Mouse (Mus musculus): ENCODE measurements around the gene Atxn7l3.

The Atxn7l3 gene

DNA sequence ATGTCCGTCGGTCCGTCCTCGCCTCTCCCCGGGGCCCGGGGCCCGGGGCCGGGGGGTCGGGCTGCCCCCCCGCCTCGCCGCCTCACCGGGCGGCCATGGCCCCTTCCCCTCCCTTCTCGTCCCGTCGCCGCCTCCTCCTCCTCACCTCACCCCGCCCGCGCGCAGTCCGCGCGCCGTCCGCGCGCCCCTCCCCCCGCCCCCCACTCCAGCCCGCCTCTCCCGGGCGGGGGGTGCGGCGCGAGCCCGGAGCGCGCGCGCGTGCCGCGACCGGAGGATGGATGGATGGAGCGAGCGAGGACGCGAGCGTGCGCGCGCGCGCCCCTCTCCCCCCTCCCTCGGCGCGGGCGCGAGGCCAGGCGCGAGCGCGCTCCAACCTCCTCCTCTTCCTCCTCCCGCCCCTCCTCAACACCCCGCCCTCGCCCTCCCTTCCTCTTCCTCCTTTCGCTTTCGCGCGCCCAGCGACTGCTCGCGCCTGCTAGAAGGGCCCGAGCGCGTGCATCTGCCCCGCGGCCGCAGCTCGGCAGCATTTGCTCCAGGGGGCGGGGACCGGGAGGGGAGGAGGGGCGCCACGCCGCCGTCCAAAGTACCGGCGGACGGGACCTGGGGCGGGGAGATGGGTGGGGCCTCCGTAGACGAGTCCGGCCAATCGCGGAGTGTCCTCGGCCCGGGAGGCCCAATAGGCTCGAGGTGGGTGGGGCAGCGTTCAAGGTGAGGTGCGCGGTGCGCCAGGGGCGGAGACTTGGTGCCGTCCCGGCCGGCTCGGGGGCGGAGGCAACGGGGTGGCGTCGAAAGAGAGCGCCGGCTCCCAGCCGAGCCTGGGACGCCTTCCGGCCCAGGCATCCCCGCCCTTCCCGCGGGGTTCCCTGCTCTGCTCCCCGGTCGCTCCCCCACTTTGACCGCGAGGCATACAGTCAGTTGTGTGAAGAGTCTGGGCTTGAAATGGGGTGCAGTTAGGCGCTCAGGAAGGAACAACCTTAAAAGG is at the start of gene Atxn7l3:
Gene Atxn7l3, minus strand, starts transcription at position 141 of the 982 bp plus-strand sequence.
- DNase-seq (ENCODE audit: low read depth, low spot score) = peak; percentile 99

DNA sequence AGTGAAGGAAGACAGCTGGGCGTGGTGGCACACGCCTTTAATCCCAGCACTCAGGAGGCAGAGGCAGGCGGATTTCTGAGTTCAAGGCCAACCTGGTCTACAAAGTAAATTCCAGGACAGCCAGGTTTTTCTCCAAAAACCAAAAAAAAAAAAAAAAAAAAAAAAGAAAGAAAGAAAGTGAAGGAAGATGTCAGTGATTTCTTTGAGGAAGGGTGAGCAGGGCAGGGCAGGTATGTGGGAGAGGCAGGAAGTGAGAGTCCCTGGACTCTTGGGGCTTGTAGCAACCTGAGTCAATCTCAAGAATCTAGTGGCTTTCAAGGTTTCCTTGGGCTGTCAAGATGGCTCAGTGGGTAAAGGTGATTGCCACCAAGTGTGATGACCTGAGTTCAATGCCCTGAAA is 48.0 kb upstream of the Atxn7l3 start:
- DNase-seq (ENCODE audit: low read depth, low spot score) = no peak

DNA sequence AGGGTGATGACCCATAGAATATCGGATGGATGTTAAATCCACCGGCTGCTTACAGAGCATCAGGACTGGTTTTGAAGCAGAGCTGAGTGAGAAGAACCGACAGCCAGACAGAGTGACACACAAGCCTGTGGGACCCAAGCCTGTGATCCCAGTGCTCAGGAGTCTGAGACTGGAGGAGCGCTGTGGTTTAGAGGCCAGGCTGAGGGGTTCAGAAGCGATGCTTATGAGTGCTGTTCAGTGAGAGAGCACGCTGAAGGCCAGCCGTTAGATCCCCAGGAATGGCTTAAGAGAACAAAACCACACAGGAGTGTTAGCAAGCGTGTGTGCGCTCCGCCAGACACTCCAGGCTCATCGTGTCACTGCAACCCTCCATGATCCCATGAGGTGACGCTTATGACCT is 46.3 kb upstream of the Atxn7l3 start:
- DNase-seq (ENCODE audit: low read depth, low spot score) = peak; percentile 42

DNA sequence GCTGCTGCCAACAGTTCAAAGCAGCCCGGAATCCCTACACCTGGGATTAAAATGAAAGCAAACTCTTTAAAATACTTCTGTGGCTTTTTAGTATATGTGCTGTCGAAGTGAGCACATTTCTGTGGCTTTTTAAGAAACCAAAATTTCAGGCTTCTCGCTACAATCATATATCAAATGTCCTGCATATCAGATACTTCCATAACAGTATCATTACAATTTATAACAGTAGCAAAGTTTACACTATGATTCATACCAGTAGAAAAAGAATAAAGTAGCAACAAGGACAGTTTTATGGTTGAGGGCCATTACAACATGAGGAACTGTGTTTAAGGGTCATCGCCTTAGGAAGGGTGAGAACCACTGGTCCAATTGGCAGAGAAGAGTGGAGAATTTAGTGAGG is 44.7 kb upstream of the Atxn7l3 start:
- no peak for DNase-seq (ENCODE audit: low read depth, low spot score)

DNA sequence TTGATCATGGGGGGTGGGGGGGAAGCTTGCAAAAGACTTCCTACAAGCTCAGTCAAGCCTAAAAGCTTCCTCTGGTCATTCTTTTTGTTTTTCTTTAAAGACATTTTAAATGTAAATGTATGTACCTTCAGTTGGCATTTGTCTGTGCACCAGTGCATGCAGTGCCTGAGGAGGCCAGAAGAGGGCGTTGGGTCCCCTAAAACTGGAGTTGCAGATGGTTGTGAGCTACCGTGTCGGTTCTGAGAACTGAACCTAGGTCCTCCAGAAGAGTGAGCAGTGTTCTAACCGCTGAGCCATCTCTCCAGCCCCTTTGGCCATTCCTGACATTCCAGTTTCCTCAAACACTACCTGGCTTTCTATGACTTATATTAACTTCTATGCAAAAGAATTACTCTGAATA is 43.2 kb upstream of the Atxn7l3 start:
- DNase-seq (ENCODE audit: low read depth, low spot score) = peak; percentile 86

DNA sequence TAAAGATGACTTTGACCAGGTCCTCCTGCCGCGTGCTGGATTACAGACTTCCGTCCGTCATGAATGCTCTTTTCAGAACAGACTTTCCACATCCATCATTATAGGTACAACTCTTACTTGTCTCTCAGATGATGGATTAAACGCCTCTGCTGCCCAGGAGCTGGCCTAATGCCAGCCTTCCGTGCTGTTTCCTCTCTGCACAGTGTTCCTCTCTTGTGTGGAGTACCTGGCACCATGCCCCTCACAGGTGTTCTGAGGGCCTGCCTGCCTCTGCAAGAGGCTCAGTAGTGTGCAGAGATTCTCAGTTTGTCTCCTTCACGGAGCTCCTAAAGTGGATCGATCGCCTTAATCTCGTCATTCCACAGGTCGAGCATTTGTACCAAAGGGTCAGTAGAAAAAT is 42.8 kb upstream of the Atxn7l3 start:
- DNase-seq (ENCODE audit: low read depth, low spot score) = no peak

DNA sequence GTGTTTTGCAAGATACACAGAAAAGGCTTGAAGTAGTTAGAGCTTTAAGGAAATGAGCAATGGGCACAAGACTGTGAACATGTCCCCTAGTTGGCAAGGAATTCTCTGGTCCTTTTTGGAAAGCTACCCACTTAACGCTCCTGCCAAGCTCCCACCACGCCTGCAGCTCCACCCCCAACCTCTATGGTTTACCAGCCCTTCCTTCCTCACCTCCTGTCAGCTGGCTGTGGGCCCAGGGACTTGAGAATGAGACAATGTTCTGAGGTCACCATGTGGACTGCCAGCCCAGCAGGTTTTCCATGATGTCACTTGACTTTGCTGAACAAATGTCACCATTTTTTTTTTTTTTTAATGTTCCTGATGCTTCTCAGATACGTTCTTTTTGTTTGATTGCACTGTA is 42.1 kb upstream of the Atxn7l3 start:
- peak; percentile 27 for DNase-seq (ENCODE audit: low read depth, low spot score)

DNA sequence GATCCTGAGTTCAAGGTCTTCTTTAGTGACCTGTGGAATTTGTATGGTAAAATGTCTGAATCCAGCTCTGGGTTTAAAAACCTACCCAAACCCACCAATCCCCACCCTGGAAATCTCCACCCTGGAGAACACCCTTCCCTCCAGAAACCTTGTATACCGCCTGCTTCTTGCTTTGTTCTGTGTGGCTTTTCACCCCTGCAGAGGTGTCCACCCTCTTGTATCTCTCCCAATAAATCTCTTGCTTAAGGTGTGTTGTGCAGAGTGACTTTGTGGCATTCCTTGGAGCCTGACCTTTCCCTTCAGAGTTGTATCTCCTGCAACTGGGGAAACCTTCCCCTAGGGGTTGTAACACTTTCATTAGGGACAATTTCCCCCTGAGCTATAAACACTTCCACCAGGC is 41.5 kb upstream of the Atxn7l3 start:
- DNase-seq (ENCODE audit: low read depth, low spot score) = peak; percentile 61

DNA sequence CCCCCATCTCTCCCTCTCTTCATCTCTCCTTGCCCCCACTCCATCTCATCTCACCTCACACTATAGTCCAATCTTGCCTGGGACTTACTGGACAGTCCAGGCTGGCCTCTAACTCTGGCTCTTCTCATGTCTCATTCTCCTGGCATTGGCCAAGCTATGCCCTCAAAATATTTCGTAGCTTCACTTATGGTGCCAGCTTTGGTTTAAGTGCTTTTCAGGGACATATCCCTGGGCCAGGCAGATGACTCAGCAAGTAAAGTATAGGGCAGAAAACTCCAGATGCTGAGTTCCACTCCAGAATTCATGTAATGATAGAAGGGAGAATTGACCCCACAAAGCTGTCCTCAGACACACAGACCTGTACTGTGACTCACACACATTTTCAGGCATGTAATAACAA is 39.8 kb upstream of the Atxn7l3 start:
- DNase-seq (ENCODE audit: low read depth, low spot score) = no peak

DNA sequence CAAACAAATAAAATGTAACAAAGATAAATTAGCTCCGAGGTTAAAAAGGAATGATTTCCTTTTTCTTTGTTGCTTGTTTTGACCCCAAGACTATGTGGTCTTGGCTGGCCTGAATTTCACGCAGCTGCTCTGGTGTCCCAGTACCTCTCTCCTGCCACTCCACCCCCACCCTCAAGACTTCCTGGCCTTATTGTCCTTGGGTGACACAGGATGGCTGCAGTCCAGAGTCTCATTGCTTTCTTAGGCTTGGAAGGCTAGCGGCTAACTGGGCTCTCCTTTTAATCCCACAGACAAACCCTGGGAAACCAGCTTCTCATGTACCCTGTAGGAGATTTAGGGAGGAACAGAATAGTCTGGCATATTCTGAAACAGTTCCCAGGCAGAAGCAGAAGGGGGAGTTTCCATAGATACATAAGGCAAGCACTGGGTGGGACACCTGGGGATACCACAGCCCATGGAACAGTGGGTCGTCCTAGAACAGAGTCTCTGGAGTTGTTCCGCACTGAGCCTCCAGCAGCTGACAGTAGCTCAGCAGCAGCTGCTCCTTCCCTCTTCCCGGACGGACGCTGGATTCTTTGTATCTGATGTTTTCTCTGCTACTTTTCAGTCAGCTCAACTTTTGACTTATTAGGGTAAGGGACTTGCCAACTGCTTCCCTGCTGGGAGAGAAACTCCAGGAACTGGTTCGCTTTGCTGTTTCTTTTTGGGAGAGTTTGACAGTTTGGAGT is 38.7 kb upstream of the Atxn7l3 start:
- peak; percentile 55 for DNase-seq (ENCODE audit: low read depth, low spot score)

DNA sequence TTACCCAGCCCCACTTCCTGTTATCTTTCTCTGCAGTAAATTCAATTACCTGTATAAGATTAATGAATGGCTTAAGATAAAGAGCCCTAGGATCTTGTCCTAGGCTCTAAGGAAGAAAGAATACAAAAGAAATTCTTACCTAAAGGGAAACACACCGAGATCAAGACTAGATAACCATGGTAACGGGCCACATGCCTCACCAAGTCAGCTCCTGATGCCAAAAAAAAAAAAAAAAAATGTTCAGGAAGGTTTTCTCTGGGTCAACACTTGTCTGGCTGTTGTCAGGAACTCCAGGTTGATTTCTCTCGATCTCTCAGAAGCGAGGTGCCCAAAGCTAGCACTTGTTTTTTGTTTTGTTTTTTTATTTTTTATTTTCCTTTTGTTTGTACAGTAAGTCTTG is 37.6 kb upstream of the Atxn7l3 start:
- DNase-seq (ENCODE audit: low read depth, low spot score) = peak; percentile 63

DNA sequence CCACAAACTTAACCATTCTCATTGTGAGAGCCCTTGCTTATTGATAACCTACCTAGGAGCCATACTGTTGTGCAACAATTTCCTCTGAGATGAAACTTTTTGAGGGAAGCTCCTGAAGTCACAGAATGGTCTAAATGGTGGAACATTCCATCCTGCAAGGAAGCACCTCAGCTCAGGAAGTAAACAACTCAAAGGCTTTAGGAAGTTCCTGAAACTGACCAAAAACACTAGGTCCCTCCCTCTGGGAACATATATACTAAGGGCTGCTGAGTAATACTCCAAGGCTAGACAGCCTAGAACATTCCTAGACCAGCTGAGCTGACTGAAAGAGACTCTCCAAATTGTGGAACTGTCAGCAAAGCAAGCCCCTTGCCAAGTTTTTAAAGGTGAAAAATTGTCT is 36.6 kb upstream of the Atxn7l3 start:
- peak; percentile 54 for DNase-seq (ENCODE audit: low read depth, low spot score)

DNA sequence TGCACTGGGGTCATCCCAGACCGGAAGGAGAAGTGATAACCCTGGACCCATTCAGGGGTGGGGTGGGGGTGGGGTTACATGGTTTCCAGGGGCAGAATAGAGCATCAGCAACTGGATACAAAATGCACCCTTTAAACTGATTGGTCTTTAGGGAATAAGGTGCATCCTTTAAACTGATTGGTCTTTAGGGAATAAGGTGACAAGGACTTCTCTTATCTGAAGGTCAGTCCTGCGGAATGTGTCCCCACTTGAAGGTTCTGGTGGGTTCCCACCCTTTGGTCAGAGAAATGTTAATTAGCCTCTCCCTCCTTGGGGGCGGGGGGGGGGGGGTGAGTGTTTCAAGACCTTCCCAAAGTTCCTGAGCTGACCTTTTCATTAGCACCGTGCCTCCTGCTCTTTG is 35.4 kb upstream of the Atxn7l3 start:
- peak; percentile 97 for DNase-seq (ENCODE audit: low read depth, low spot score)

DNA sequence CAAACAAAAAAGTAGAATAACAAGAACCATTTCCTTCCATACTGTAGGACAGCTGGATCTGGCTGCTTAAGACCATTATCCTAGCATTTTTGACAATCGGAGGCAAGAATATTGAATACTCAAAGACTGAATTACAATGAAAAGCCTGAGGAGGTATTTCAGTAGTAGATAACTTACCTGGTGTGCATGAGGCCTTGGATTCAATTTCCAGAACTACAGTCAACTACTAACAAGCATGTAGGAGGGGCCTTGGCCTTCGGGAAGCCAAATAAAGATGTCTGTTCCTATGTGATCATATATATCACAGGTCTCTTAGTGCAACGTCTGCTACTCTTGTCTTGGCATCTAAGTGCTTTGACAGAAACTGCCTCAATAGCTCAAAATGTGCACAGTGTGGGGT is 33.6 kb upstream of the Atxn7l3 start:
- peak; percentile 57 for DNase-seq (ENCODE audit: low read depth, low spot score)

DNA sequence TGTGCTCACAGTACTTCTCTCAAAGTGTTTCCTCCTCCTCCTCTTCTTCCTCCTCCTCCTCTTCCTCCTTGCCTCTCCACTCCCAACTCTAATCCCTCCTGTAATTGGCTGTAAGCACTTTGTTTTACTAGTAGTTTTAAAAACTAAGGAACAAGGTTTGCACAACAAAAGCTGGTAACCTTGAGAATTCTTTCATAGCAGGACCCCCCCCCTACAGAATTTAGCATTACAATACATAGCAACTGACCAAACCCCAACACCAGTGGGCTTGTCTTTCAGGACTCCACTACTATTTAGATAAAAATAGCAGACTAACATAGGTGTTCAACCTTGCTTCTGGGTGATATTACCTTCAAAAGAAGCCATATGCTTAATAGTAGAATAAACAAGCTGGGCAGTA is 33.1 kb upstream of the Atxn7l3 start:
- DNase-seq (ENCODE audit: low read depth, low spot score) = peak; percentile 94

DNA sequence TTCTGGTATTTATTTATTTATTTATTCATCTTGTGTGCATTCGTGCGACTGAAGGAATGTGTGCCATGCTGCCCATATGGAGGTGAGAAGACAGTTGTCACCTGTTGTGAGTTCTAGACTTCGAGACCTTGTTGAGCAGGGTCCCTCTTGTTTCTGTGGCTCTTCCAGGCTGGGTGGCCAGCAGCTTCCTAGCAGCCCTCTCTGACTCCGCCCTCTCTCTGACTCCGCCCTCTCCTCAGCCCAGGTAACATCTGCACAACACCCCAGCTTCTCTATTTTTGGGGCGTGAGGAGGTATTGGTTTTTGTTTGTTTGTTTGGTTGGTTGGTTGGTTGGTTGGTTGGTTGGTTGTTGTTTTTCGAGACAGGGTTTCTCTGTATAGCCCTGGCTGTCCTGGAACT is 31.4 kb upstream of the Atxn7l3 start:
- DNase-seq (ENCODE audit: low read depth, low spot score) = peak; percentile 59

DNA sequence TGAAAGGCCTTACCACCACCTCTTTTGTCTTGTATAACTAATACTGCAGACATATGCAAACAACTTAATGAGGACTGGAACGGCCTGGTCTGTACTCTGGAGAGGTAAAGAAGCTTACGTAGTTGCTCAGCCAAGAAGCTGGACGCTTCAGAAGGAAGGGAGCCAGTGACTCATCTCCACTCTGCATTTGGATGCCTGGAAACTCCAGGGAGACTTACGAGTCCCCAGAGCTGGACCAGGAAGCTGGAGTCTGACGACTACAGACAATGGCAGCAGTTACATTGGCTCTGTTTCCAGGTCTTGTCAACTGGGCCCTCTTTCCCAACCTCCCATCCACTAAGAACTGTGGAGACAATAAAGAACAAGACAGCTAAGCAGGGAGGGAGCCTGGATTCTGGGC is 30.8 kb upstream of the Atxn7l3 start:
- DNase-seq (ENCODE audit: low read depth, low spot score) = peak; percentile 63

DNA sequence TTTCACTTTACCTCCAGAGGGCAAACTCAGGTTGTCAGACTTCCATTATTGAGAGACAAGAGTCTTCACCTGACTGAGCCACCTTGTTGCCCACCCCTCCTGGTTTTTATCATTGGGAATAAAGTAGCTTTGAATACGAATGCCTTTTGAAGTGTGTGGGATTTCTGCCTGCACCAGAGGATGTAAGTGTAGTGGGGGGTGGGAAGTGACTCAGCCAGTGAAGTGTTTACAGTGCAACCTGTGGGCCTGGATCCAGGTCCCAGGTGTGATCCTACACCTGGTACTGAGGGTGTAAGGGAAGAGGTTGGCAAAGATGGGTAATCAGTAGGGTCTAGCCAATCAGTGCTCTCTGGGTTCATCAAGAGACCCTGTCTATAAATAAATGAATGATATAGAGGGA is 27.1 kb upstream of the Atxn7l3 start:
- no peak for DNase-seq (ENCODE audit: low read depth, low spot score)

DNA sequence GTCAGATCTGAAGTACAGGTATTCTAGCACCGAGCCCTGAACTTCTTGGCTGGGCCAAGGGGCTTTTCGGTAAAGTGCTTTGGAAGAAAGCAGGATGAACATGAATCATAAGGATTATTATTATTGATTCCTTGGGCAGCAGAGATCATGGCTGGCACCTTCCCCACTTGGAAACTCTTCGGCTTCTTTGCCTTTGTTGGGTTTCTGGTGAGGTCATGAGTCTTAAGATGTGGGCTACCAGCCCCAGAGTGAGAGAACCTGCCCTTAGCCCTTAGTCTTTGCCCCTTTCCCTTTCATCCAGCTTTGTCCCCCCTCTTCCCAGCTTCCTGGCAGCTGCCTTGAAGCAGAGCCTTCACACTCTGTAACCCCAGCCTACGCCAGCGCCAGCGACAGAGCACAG is 25.5 kb upstream of the Atxn7l3 start:
- no peak for DNase-seq (ENCODE audit: low read depth, low spot score)

DNA sequence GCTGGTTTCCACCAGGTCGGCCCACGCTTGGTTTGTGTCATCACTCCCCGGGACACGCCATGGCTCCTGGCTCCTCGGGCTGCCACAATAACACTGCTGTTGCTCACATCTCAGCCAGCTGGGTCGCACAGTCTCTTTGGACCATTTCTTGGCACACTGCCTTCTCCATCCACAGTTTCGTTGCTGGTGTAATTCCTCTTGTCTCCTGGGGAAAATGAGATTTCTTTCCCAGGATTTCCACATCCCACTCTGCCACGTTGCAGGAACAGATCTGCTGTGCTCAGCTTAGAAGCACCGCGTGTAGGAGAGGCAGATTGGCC is 24.2 kb upstream of the Atxn7l3 start:
- no peak for DNase-seq (ENCODE audit: low read depth, low spot score)

DNA sequence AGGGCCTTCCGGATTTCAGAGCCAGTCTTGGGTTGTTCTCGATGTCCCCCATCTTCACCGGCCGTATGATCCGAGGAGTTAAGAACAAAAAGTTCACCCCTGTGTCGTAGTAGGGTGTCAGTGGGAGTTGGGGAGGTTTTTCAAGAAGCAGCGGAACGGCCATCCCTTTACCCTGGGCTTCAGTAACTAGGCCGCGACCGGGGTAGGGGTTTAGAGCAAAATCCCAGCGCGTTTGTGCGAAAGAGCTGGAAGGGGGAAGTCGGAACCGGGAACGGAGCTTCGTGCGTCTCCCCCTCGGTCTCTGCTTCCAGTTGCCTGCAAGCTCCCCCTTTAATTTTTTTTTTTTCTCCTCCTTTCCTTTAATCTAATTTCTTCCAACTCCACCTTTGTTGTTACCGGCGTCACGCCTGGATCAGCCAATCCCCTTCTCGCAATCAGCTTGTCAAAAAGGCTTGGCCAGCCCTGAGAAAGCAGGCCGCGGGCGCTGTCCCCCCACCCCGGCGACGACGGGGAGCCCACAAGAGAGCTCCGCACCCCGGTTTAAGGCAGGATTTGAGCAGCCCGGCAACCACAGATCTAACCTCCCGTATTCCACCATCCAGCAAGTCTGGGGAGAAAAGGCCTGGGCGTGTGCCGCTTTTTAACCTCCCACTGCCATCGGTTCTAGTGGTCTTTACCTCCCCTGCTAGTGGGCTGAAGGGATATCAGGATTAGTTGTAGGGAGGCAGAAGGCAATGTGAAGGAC is 23.7 kb upstream of the Atxn7l3 start:
- peak; percentile 75 for DNase-seq (ENCODE audit: low read depth, low spot score)

DNA sequence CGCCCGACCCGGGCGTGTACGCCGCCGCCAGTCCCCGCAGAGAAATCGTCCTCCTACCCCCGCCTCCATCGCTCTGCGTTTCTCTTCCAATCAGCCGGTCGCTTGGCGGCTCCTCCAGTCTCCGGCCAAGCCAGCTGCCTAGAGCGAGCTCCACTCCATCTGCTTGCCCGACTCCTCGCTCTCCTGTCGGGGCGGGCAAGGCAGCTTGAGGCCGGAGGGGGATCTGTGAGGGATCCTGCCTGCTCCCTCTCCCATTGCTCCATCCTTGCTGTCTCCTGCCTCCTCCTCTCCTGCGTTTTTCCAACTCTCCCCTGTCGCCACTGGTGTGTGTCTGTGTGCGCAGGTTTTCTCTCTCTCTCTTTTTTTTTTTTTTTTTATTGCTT is 23.0 kb upstream of the Atxn7l3 start, which contains the start of gene Ubtf:
Gene Ubtf, minus strand, starts transcription at position 333 of the 383 bp plus-strand sequence.
- DNase-seq (ENCODE audit: low read depth, low spot score) = no peak
